Mouse (Mus musculus): ENCODE measurements at regions not wholly inside any gene's neighbourhood (a gene's known extent, or its start where the extent isn't known, plus 50 kb on each side); places are given as distances from the start of the nearest gene placed in this dataset.

DNA sequence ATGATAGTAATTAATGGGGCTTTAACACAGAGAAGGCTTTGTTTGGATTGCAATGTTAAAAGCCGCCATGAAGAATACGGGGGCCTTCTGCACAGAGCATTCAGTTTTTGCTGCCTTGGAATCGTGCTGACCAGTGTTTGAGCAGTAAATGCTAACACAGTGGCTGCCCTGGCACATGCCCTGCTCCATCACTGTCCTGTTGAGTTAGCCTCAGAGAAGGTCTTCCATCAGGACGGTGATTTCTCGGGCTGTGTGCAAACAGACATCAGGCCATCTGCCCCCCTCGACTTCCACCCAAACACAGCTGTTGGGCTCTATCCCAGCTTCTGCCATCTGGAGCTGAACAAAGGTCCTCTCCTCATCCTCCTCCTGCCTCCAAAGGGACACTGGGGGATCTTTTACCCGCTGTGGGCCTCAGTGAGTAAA is 264.6 kb upstream of the Pfn2 start:
- TF ChIP-seq CTCF (IDR thresholded peaks at IDR 0.05; ENCODE audit: borderline replicate concordance, insufficient read depth, low read length) (no peak), POLR2A (IDR thresholded peaks at IDR 0.05; ENCODE audit: low read depth, low read length) (no peak)
